Mouse (Mus musculus) G1E (cell line): ENCODE data around the gene Ckap2l. TPM values are rescaled to one million over a fixed set of nuclear protein-coding genes. Genes with fewer than 3 reads are reported as not detected.

Experiments
- ATAC-seq: 2 replicates; pipeline ENCODE4 v1.8.0; 2016; ENCODE audit warnings: mild to moderate bottlenecking; ENCODE audit not compliant: insufficient number of reproducible peaks, poor library complexity, low FRiP score, severe bottlenecking; ENCODE audit errors: extremely low read depth
- DNase-seq: peaks from one replicate; pipeline ENCODE4 v3.0.0; 2012; ENCODE audit warnings: low spot score
- H3K27me3 ChIP-seq: 2 replicates; pipeline ENCODE4 v1.6.1; 2012; ENCODE audit warnings: mild to moderate bottlenecking, low read length, inconsistent platforms; ENCODE audit not compliant: insufficient read depth
- H3K36me3 ChIP-seq: replicated peaks from 2 replicates; pipeline ENCODE3; 2012; ENCODE audit warnings: mild to moderate bottlenecking, inconsistent platforms
- H3K4me1 ChIP-seq: 2 replicates; pipeline ENCODE4 v1.6.1; 2012; ENCODE audit warnings: low read depth, low read length, inconsistent platforms, mixed read lengths; ENCODE audit not compliant: insufficient read depth
- H3K4me3 ChIP-seq: 2 replicates; pipeline ENCODE4 v1.5.1; 2012; ENCODE audit warnings: low read depth, mild to moderate bottlenecking, inconsistent platforms, low read length, moderate library complexity, mixed read lengths
- H3K9me3 ChIP-seq: replicated peaks from 2 replicates; pipeline ENCODE4 v1.6.1; 2012; ENCODE audit warnings: inconsistent platforms
- CTCF ChIP-seq: IDR thresholded peaks from 2 replicates; pipeline ENCODE4 v1.5.1; 2012; ENCODE audit warnings: low read depth, low read length, inconsistent platforms, mixed read lengths
- GATA1 ChIP-seq: IDR thresholded peaks from 2 replicates; pipeline ENCODE4 v1.6.1; 2012; ENCODE audit warnings: borderline replicate concordance, low read length, inconsistent platforms, mixed read lengths
- GATA2 ChIP-seq: IDR thresholded peaks from 2 replicates; pipeline ENCODE4 v1.6.1; 2012; ENCODE audit warnings: low read depth, low read length, inconsistent platforms, borderline replicate concordance
- POLR2AphosphoS5 ChIP-seq: IDR thresholded peaks from 2 replicates; pipeline ENCODE4 v1.6.1; 2012; ENCODE audit warnings: low read depth, low read length, inconsistent platforms; ENCODE audit not compliant: insufficient replicate concordance
- TAL1 ChIP-seq: conservative IDR thresholded peaks from 2 replicates; pipeline ENCODE4 v1.6.1; 2012; ENCODE audit warnings: low read depth, low read length, inconsistent platforms, mixed read lengths
- polyA plus RNA-seq: library from polyadenylated mRNA; stranded (reverse); fragments of >175 nt; gene quantifications from 2 replicates; pipeline ENCODE4 v1.2.3, GENCODE M21; 2012
- total RNA-seq, 2 experiments: library from RNA; stranded (forward) in 1 of 2; stranded (reverse) in 1 of 2; fragments of 200-1000 nt in 1 of 2; fragments of >200 nt in 1 of 2; fragmentation: Nextera tagmentation in 1 of 2; gene quantifications; 2 replicates each; pipeline ENCODE4 v1.2.3; 2014 to 2017

Gene Ckap2l
- total and polyA plus RNA-seq, 3 experiments: 40.5 to 180 (median 60.2) TPM

- Histone ChIP-seq H3K36me3 (peaks cover 75% of the 10 kb centered on the region), H3K4me1 (0 out of 2 replicates have a peak, but pooled peaks cover 2% of the 10 kb centered on the region), H3K27me3 (no peaks in the 10 kb centered on the region), H3K4me3 (no peak overlapping the region), H3K9me3 (no peaks in the 10 kb centered on the region; the same call in 1 of the 2 replicates)
- TF ChIP-seq TAL1: no peak
- TF ChIP-seq GATA1: no peak
- no peak for TF ChIP-seq GATA2
- no peak for TF ChIP-seq POLR2AphosphoS5
- no peak for TF ChIP-seq CTCF
- ATAC-seq (no peak), DNase-seq (no peak)
These were observed 27.0 kb downstream of the Ckap2l start for GRCm38 (mm10) chr2:129269986-129270385.

GRCm38 (mm10) chr2:129269161-129269643 lies 27.8 kb downstream of the Ckap2l start:
- Histone ChIP-seq H3K4me3 (no peak overlapping the region), H3K36me3 (peaks cover 68% of the 10 kb centered on the region), H3K4me1 (0 out of 2 replicates have a peak, but pooled peaks cover 2% of the 10 kb centered on the region), H3K27me3 (no peaks in the 10 kb centered on the region), H3K9me3 (no peaks in the 10 kb centered on the region; the same call in 1 of the 2 replicates)
- TF ChIP-seq TAL1: no peak
- TF ChIP-seq GATA2: no peak
- TF ChIP-seq CTCF: no peak
- TF ChIP-seq GATA1: no peak
- no peak for TF ChIP-seq POLR2AphosphoS5
- no peak for ATAC-seq
- DNase-seq: no peak

- DNase-seq (no peak), ATAC-seq (no peak)
- Histone ChIP-seq H3K4me3 (no peak overlapping the region), H3K36me3 (peaks cover 55% of the 10 kb centered on the region), H3K9me3 (no peaks in the 10 kb centered on the region; the same call in 1 of the 2 replicates), H3K27me3 (no peaks in the 10 kb centered on the region; the same call in 1 of the 2 replicates), H3K4me1 (peaks cover 5% of the 10 kb centered on the region; the same call in 1 of the 2 replicates)
- TF ChIP-seq CTCF: no peak
- TF ChIP-seq GATA2: no peak
- no peak for TF ChIP-seq POLR2AphosphoS5
- no peak for TF ChIP-seq TAL1
- TF ChIP-seq GATA1: no peak
These were observed 29.3 kb downstream of the Ckap2l start for GRCm38 (mm10) chr2:129267738-129268137.

GRCm38 (mm10) chr2:129265316-129265715 lies 31.7 kb downstream of the Ckap2l start:
- no peak for TF ChIP-seq TAL1
- no peak for TF ChIP-seq CTCF
- TF ChIP-seq POLR2AphosphoS5: no peak
- no peak for TF ChIP-seq GATA2
- TF ChIP-seq GATA1: no peak
- no peak for ATAC-seq
- H3K9me3 ChIP-seq: no peaks in the 10 kb centered on the region; the same call in 1 of the 2 replicates
- no peak for DNase-seq
- no peak overlapping the region for H3K4me3 ChIP-seq
- peaks cover 22% of the 10 kb centered on the region for H3K4me1 ChIP-seq
- H3K36me3 ChIP-seq: peaks cover 34% of the 10 kb centered on the region
- H3K27me3 ChIP-seq: peaks cover 17% of the 10 kb centered on the region

- Histone ChIP-seq H3K36me3 (peaks cover 12% of the 10 kb centered on the region), H3K9me3 (no peaks in the 10 kb centered on the region; the same call in 1 of the 2 replicates), H3K4me3 (no peak overlapping the region), H3K27me3 (peaks cover 28% of the 10 kb centered on the region), H3K4me1 (peaks cover 33% of the 10 kb centered on the region)
- ATAC-seq (no peak), DNase-seq (no peak)
- TF ChIP-seq GATA1 (no peak), GATA2 (no peak), POLR2AphosphoS5 (no peak), TAL1 (no peak), CTCF (no peak)
These were observed 33.9 kb downstream of the Ckap2l start for GRCm38 (mm10) chr2:129263073-129263472.

GRCm38 (mm10) chr2:129261151-129261794 lies 35.7 kb downstream of the Ckap2l start:
- Histone ChIP-seq H3K36me3 (no peaks in the 10 kb centered on the region), H3K9me3 (no peaks in the 10 kb centered on the region), H3K4me1 (peaks cover 35% of the 10 kb centered on the region), H3K4me3 (no peak overlapping the region), H3K27me3 (peaks cover 28% of the 10 kb centered on the region)
- DNase-seq (no peak), ATAC-seq (no peak; the same call in 1 of the 2 replicates)
- TF ChIP-seq CTCF: no peak
- TF ChIP-seq TAL1: no peak
- TF ChIP-seq GATA2: no peak
- no peak for TF ChIP-seq POLR2AphosphoS5
- TF ChIP-seq GATA1: no peak
